Mouse (Mus musculus) limb, embryonic 14.5 days (tissue): ENCODE measurements at regions not wholly inside any gene's neighbourhood (a gene's known extent, or its start where the extent isn't known, plus 50 kb on each side); places are given as distances from the start of the nearest gene placed in this dataset.

Experiments used
- ATAC-seq: fragments of 200-750 bp; cut with Nextera tagmentation; 2 replicates; pipeline ENCODE4 v1.8.0; 2017; ENCODE audit warnings: low read depth, moderate number of reproducible peaks, moderate TSS enrichment; ENCODE audit not compliant: low FRiP score
- DNase-seq: peaks from one replicate; pipeline ENCODE4 v3.0.0-alpha.2; 2015; ENCODE audit warnings: low spot score
- H3K27ac ChIP-seq: fragments of 300-500 bp; sonication (generic); replicated peaks from 2 replicates; pipeline ENCODE4 v1.5.1; 2014; ENCODE audit warnings: low read depth, mild to moderate bottlenecking, low read length, moderate library complexity, mixed read lengths
- H3K27me3 ChIP-seq: fragments of 300-500 bp; sonication (generic); 2 replicates; pipeline ENCODE4 v1.6.1; 2014; ENCODE audit warnings: low read length, mixed read lengths; ENCODE audit not compliant: control insufficient read depth, insufficient read depth
- H3K36me3 ChIP-seq: fragments of 300-500 bp; sonication (generic); 2 replicates; pipeline ENCODE4 v1.6.1; 2014; ENCODE audit warnings: mild to moderate bottlenecking, low read length, moderate library complexity, mixed read lengths; ENCODE audit not compliant: control insufficient read depth, insufficient read depth
- H3K4me1 ChIP-seq: fragments of 300-500 bp; sonication (generic); 2 replicates; pipeline ENCODE4 v1.6.1; 2014; ENCODE audit warnings: antibody characterized with exemption, low read length, mixed read lengths; ENCODE audit not compliant: control insufficient read depth, insufficient read depth
- H3K4me2 ChIP-seq: fragments of 300-500 bp; sonication (generic); replicated peaks from 2 replicates; pipeline ENCODE4 v1.6.1; 2014; ENCODE audit warnings: low read depth, mild to moderate bottlenecking, low read length, moderate library complexity; ENCODE audit not compliant: severe bottlenecking
- H3K4me3 ChIP-seq: fragments of 300-500 bp; sonication (generic); replicated peaks from 2 replicates; pipeline ENCODE4 v1.5.1; 2014; ENCODE audit warnings: low read length
- H3K9ac ChIP-seq: fragments of 300-500 bp; sonication (generic); 2 replicates; pipeline ENCODE4 v1.6.1; 2014; ENCODE audit warnings: mild to moderate bottlenecking, low read depth, low read length, moderate library complexity; ENCODE audit not compliant: severe bottlenecking
- H3K9me3 ChIP-seq: fragments of 300-500 bp; sonication (generic); 2 replicates; pipeline ENCODE4 v1.6.1; 2016; ENCODE audit warnings: low read length; ENCODE audit not compliant: control insufficient read depth
- POLR2A ChIP-seq: fragments of 200-500 bp; IDR thresholded peaks from 2 replicates; pipeline ENCODE4 v1.8.0; 2012; ENCODE audit warnings: inconsistent platforms, mild to moderate bottlenecking, moderate library complexity, borderline replicate concordance; ENCODE audit not compliant: insufficient read depth, insufficient read length; ENCODE audit errors: extremely low read depth
- WGBS: fragments of 180-500 bp; shearing (Covaris S2); extraction: QIAGEN DNeasy Blood & Tissue Kit; methylation state at CpG from one replicate; pipeline ENCODE4 v1.1.7; 2014; 5-methylcytosine and 5-hydroxymethylcytosine counted together

DNA sequence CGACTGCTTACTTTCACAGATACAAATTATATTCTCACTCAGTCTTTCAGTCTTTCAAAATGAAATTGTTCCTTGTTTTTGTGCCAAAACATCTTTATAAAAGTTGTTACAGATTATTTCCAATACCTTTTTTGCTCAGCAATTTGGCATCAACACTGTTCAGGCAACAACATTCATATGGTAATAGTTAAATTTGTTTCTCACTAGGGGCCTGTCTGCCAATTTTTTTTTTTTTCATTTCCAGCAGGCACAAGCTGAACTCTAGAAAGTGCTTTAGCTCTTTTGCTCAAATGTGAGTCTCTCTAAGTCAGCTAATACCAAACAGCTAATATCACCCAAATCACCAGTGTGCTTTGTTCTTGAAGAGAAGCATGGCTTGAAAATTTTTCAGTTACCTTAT lies 199.4 kb downstream of the Antxr2 start:
- no peak for ATAC-seq
- no peak overlapping the region for H3K4me3 ChIP-seq
- H3K9me3 ChIP-seq: no peaks in the 10 kb centered on the region
- no peaks in the 10 kb centered on the region for H3K27me3 ChIP-seq
- no peak overlapping the region for H3K27ac ChIP-seq
- no peaks in the 10 kb centered on the region for H3K36me3 ChIP-seq
- no peak for TF ChIP-seq POLR2A
- H3K9ac ChIP-seq: no peak overlapping the region
- H3K4me2 ChIP-seq: no peak overlapping the region
- 39% methylated on average over 1 of the region's 1 CpGs for WGBS
- H3K4me1 ChIP-seq: peaks cover 15% of the 10 kb centered on the region
- DNase-seq: peak; percentile 63

DNA sequence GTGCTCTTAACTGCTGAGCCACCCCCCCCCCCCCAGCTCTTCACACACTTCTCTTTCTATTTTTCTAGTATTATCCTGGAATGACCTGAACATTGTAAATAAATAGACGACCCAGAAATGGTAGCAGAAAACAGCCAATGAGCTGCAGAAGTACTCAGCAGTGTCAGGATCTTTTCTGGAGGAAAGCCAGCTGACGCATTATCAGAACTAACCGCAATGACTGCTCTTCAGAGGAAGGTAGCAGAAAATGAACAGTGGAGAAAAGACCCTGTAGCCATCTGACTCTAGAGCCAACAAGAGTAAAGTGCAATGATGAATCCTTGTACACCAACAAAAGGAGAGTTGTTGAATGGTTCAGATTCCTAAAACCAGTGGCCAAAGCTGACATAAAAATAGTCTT lies 213.4 kb downstream of the Antxr2 start:
- DNase-seq (no peak), ATAC-seq (no peak)
- H3K27ac ChIP-seq: no peak overlapping the region
- 81% methylated on average over 3 of the region's 3 CpGs for WGBS
- no peak for TF ChIP-seq POLR2A
- no peak overlapping the region for H3K4me2 ChIP-seq
- H3K36me3 ChIP-seq: no peaks in the 10 kb centered on the region
- no peaks in the 10 kb centered on the region for H3K9me3 ChIP-seq
- no peaks in the 10 kb centered on the region for H3K27me3 ChIP-seq
- no peak overlapping the region for H3K9ac ChIP-seq
- no peak overlapping the region for H3K4me3 ChIP-seq
- no peaks in the 10 kb centered on the region for H3K4me1 ChIP-seq

DNA sequence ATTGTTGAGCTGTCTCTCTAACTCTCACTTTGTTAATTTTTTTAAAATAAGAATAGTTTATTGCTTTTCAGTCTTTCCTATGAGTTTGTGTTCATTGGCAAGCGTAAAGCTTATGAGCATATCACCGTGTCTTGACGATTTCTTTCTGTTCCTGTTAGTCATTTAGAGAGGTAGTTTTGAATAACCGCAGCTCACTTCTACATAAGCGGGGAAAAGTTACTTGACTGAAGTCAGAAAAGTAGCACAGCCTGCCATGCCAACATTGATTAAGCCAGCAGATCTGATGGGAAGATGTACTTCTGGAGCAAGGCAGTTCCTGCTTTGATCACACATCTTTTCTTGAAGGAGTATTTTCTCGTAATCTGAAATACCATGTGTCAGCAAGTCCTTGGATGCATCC lies 215.5 kb downstream of the Antxr2 start:
- no peak for ATAC-seq
- no peaks in the 10 kb centered on the region for H3K36me3 ChIP-seq

DNA sequence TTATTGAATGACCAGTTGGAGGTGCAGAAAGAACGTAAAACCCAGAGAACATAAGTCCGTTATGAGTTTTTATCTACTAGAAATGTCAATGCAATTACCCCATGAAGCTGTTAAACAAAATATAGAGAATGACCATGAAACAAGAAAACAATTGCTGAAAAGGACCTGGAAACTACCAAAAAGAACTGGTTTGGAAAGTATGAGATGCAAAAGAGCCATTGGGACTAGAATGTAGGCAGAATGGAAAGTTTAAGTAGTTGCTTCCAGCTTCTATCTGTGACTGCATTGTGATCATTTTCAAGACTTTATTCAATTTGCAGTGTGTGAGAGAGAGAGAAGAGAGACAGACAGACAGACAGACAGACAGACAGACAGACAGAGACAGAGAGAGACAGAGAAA lies 216.1 kb downstream of the Antxr2 start:
- no peak for ATAC-seq
- Histone ChIP-seq H3K36me3 (no peaks in the 10 kb centered on the region), H3K27ac (no peak overlapping the region), H3K9me3 (no peaks in the 10 kb centered on the region), H3K4me1 (no peaks in the 10 kb centered on the region), H3K4me2 (no peak overlapping the region), H3K9ac (no peak overlapping the region), H3K4me3 (no peak overlapping the region), H3K27me3 (no peaks in the 10 kb centered on the region)
- no peak for DNase-seq
- 94% methylated on average over 2 of the region's 2 CpGs for WGBS
- TF ChIP-seq POLR2A: no peak

More for the DNA sequence above, 215.5 kb downstream of the Antxr2 start:
- no peak for DNase-seq
- no peak for TF ChIP-seq POLR2A
- Histone ChIP-seq H3K4me3 (no peak overlapping the region), H3K9me3 (no peaks in the 10 kb centered on the region), H3K4me2 (no peak overlapping the region), H3K27ac (no peak overlapping the region), H3K9ac (no peak overlapping the region), H3K27me3 (no peaks in the 10 kb centered on the region), H3K4me1 (no peaks in the 10 kb centered on the region)
- WGBS: 86% methylated on average over 6 of the region's 6 CpGs

DNA sequence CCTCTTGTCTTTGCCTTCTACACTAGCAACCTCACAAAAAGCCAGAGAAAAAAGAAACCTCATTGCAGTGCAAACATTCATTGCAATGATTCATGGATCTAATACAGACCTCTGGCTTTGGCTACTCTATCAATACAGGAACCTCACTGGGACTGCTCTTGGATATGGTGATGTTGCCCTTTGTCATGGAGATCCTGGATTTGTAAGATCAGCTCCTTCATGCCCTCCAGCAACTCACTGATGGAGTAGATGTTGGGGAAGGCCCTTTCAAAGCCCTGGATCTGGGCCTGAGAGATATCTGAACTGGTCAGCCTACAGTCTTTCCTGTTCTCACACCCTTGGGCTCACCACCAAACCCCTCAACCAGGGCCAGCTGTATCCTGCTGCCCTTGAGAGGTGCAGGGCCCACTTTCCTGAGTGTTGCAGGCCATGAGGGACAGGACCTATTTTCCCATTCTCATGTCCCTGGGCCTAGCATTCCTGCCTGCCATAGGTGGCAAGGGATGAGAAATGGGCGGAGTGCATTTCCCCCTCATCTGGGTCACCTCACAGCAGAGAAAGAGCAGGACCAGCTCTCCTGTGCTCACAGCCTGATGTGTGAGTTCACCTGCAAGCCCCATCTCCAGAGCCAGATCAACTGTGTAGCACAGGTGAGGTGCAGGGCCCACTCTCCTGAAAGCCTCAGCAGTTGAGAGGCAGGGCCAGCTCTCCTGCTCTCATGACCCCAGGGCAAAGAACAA lies 218.1 kb downstream of the Antxr2 start:
- ATAC-seq: no peak
- no peaks in the 10 kb centered on the region for H3K4me1 ChIP-seq
- DNase-seq: no peak
- H3K27ac ChIP-seq: no peak overlapping the region
- WGBS: 100% methylated on average over 1 of the region's 1 CpGs
- no peak overlapping the region for H3K4me3 ChIP-seq
- H3K4me2 ChIP-seq: no peak overlapping the region
- no peak for TF ChIP-seq POLR2A
- H3K9ac ChIP-seq: no peak overlapping the region
- H3K36me3 ChIP-seq: no peaks in the 10 kb centered on the region
- no peaks in the 10 kb centered on the region for H3K9me3 ChIP-seq
- no peaks in the 10 kb centered on the region for H3K27me3 ChIP-seq
